Mouse (Mus musculus) cerebellum, adult 2 months (tissue): ENCODE results near the gene Zfp609.

Experiments
- CTCF ChIP-seq: fragments of 200-500 bp; IDR thresholded peaks from 2 replicates; pipeline ENCODE4 v1.5.1; 2011; ENCODE audit warnings: low read depth, mild to moderate bottlenecking, control low read depth, low read length, moderate library complexity, borderline replicate concordance; ENCODE audit not compliant: insufficient read depth
- POLR2A ChIP-seq: fragments of 200-500 bp; IDR thresholded peaks from 2 replicates; pipeline ENCODE4 v1.6.1; 2011; ENCODE audit warnings: low read length, control low read depth, borderline replicate concordance; ENCODE audit not compliant: insufficient read depth

GRCm38 (mm10) chr9:65703926-65704595 lies 123.3 kb downstream of the Zfp609 start:
- no peak for TF ChIP-seq POLR2A
- TF ChIP-seq CTCF, result no peak
